Mouse (Mus musculus) erythroblast, embryonic 14.5 days (primary cell): ENCODE results near the gene Pde8b.

ENCODE experiments used
- GATA1 ChIP-seq: IDR thresholded peaks from 2 replicates; pipeline ENCODE4 v1.6.1; 2012; ENCODE audit warnings: low read length, inconsistent platforms, mixed read lengths
- TAL1 ChIP-seq: IDR thresholded peaks from 3 replicates; pipeline ENCODE4 v1.6.1; 2012; ENCODE audit warnings: low read length, inconsistent platforms, mixed read lengths

DNA sequence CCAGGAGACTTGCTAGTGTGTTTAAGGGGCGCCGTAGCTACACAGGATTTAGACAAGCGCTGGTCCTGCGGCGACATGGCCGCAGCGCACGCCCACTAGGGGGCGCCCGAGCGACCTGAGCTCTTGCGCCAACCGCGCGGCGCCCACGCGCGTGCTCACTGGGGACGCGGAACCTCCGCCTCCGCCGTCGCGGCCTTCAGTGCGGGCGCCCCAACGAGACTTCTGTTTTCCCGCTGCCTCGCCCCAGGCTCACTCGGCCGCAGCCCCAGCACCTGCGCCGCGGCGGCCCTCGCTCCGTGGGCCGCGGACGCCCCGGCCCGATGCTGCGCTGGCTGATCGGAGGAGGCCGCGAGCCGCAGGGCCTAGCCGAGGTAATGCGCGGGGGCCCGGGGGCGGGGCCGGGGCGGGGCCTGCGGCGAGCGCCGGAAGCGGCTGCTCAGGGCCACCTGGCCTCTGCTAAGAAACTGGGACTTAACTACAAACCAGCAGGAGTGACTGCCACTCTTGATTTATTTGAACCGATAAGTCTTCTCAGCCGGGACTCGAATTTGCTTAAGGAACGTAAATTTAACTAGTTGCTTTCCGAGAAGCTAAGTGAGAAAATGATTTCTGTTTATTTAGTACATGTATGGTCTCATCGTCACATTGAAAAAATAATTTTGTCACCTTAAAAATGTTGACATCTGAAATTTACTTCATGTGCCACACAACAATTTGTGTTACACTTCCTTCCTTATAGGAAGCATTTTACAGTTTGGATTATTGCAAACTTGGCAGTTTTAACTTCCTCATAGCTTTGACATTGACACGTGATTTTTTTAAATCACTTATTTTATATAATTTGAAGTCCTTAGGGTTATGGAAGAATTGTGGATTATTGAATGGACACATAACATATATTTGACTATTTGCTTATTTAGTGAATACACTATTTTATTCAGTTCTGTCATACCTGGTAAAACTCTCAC lies 273.6 kb downstream of the Pde8b start, which contains the start of gene Wdr41:
- no peak for TF ChIP-seq TAL1
- TF ChIP-seq GATA1, result no peak
